Mouse (Mus musculus): ENCODE results near the gene Itgb3.

GRCm38 (mm10) chr11:104663241-104663877 lies 55.6 kb downstream of the Itgb3 start:
- TF ChIP-seq EP300 (IDR thresholded peaks at IDR 0.05; ENCODE audit: low read depth) (no peak), CTCF (IDR thresholded peaks at IDR 0.05; ENCODE audit: low read depth) (no peak)

All from liver, postnatal 0 days (tissue).